Mouse (Mus musculus): Measurements from ENCODE around the gene Xndc1. TPM values are rescaled to one million over a fixed set of nuclear protein-coding genes. Genes with fewer than 3 reads are reported as not detected.

The Xndc1 gene
- total and polyA plus RNA-seq, 3 experiments = 11.8 to 29.9 (median 12.0) TPM

Other genes with a start within 250 kb of the Xndc1 start
- gene Phox2a, start 247.2 kb upstream of the Xndc1 start, total RNA-seq (2021) = 10 to 100 TPM; 15.6 to 45.9 TPM
- 40.1 and 48.0 TPM in 2 replicates for gene Phox2a, start 247.2 kb upstream of the Xndc1 start, polyA plus RNA-seq (2012; rRNA removed)
- 10 to 100 TPM; 81.2 to 90.1 TPM for gene Inppl1, start 227.3 kb upstream of the Xndc1 start, total RNA-seq (2021)
- gene Inppl1, start 227.3 kb upstream of the Xndc1 start, polyA plus RNA-seq (2012; rRNA removed) = 139 and 142 TPM in 2 replicates
- gene Folr2, start 208.3 kb upstream of the Xndc1 start, total RNA-seq (2021) = 1 to 10 TPM; 3.2 to 4.5 TPM
- gene Folr2, start 208.3 kb upstream of the Xndc1 start, polyA plus RNA-seq (2012; rRNA removed) = 3.9 and 5.0 TPM in 2 replicates
- 10 to 100 TPM; 34.2 to 35.7 TPM for gene Anapc15, start 201.8 kb upstream of the Xndc1 start, total RNA-seq (2021)
- gene Anapc15, start 201.8 kb upstream of the Xndc1 start, polyA plus RNA-seq (2012; rRNA removed) = 32.3 and 39.9 TPM in 2 replicates
- 10 to 100 TPM in 1 of 2 experiments, under 1 TPM in 1; 0.86 to 22.0 TPM for gene Folr1, start 194.7 kb upstream of the Xndc1 start, total RNA-seq (2021)
- gene Folr1, start 194.7 kb upstream of the Xndc1 start, polyA plus RNA-seq (2012; rRNA removed) = 1.3 and 2.6 TPM in 2 replicates
- gene Lamtor1, start 159.6 kb upstream of the Xndc1 start, total RNA-seq (2021) = 100 to 1,000 TPM; 106 to 131 TPM
- 298 TPM in 2 replicates for gene Lamtor1, start 159.6 kb upstream of the Xndc1 start, polyA plus RNA-seq (2012; rRNA removed)
- not detected for gene Tomt, start 159.2 kb upstream of the Xndc1 start, total RNA-seq (2021)
- not detected in 2 replicates for gene Tomt, start 159.2 kb upstream of the Xndc1 start, polyA plus RNA-seq (2012; rRNA removed)
- 10 to 100 TPM; 11.7 to 17.3 TPM for gene Lrrc51, start 131.6 kb upstream of the Xndc1 start, total RNA-seq (2021)
- 9.4 and 10.3 TPM in 2 replicates for gene Lrrc51, start 131.6 kb upstream of the Xndc1 start, polyA plus RNA-seq (2012; rRNA removed)
- 100 to 1,000 TPM; 167 to 176 TPM for gene Numa1, start 131.4 kb upstream of the Xndc1 start, total RNA-seq (2021)
- gene Numa1, start 131.4 kb upstream of the Xndc1 start, polyA plus RNA-seq (2012; rRNA removed) = 89.3 and 96.6 TPM in 2 replicates
- gene Il18bp, start 46.8 kb upstream of the Xndc1 start, total RNA-seq (2021) = 10 to 100 TPM in 1 of 2 experiments, 1 to 10 TPM in 1; 6.1 to 22.2 TPM
- gene Il18bp, start 46.8 kb upstream of the Xndc1 start, polyA plus RNA-seq (2012; rRNA removed) = 15.5 and 18.2 TPM in 2 replicates
- 10 to 100 TPM; 28.5 to 36.9 TPM for gene Rnf121, start within 50 bp of the Xndc1 start, total RNA-seq (2021)
- 12.3 and 12.8 TPM in 2 replicates for gene Rnf121, start within 50 bp of the Xndc1 start, polyA plus RNA-seq (2012; rRNA removed)
- gene Xntrpc, start 202 bp downstream of the Xndc1 start, total RNA-seq (2021) = under 1 TPM; 0.63 to 0.79 TPM
- 2.4 and 2.5 TPM in 2 replicates for gene Xntrpc, start 202 bp downstream of the Xndc1 start, polyA plus RNA-seq (2012; rRNA removed)
- under 1 TPM in 1 of 2 experiments, not detected in 1; 0.35 TPM for gene Trpc2, start 17.6 kb downstream of the Xndc1 start, total RNA-seq (2021)
- gene Trpc2, start 17.6 kb downstream of the Xndc1 start, polyA plus RNA-seq (2012; rRNA removed) = not detected in 2 replicates
- gene Art1, start 36.2 kb downstream of the Xndc1 start, total RNA-seq (2021) = not detected
- 0.28 TPM in 1 of 2 replicates, not detected in the other for gene Art1, start 36.2 kb downstream of the Xndc1 start, polyA plus RNA-seq (2012; rRNA removed)
- not detected for gene Art5, start 44.0 kb downstream of the Xndc1 start, total RNA-seq (2021)
- 0.09 and 0.35 TPM in 2 replicates for gene Art5, start 44.0 kb downstream of the Xndc1 start, polyA plus RNA-seq (2012; rRNA removed)
- gene Chrna10, start 51.3 kb downstream of the Xndc1 start, total RNA-seq (2021) = not detected
- 0.22 and 0.38 TPM in 2 replicates for gene Chrna10, start 51.3 kb downstream of the Xndc1 start, polyA plus RNA-seq (2012; rRNA removed)
- gene Nup98, start 144.7 kb downstream of the Xndc1 start, total RNA-seq (2021) = 10 to 100 TPM; 47.8 to 84.4 TPM
- 10.1 and 13.5 TPM in 2 replicates for gene Nup98, start 144.7 kb downstream of the Xndc1 start, polyA plus RNA-seq (2012; rRNA removed)
- gene Pgap2, start 144.7 kb downstream of the Xndc1 start, total RNA-seq (2021) = 10 to 100 TPM; 62.6 to 96.0 TPM
- 320 and 360 TPM in 2 replicates for gene Pgap2, start 144.7 kb downstream of the Xndc1 start, polyA plus RNA-seq (2012; rRNA removed)
- 10 to 100 TPM; 48.0 to 62.7 TPM for gene Rhog, start 190.5 kb downstream of the Xndc1 start, total RNA-seq (2021)
- gene Rhog, start 190.5 kb downstream of the Xndc1 start, polyA plus RNA-seq (2012; rRNA removed) = 60.0 and 69.0 TPM in 2 replicates
- 10 to 100 TPM; 68.2 to 74.8 TPM for gene Stim1, start 202.3 kb downstream of the Xndc1 start, total RNA-seq (2021)
- gene Stim1, start 202.3 kb downstream of the Xndc1 start, polyA plus RNA-seq (2012; rRNA removed) = 68.4 and 77.7 TPM in 2 replicates